20 mouse cellular contexts compared by ENCODE assay signal in genomic region chr11:55473219-55473618, GRCm38 (mm10). TPM values are rescaled to one million over a fixed set of nuclear protein-coding genes. Genes with fewer than 3 reads are reported as not detected.
DNase-seq lines count a peak whose midpoint lies in the region; ATAC-seq and TF ChIP-seq lines count a peak whose summit lies in the region.
"Had no signal": no experiment of that assay in that cellular context is flagged by ENCODE, and none has a peak within 500 bp of the region (broad histone marks: within the 10 kb centered on the region; RNA-seq: fewer than 3 reads in every experiment).

No protein-coding gene starts in this region.

- H3K36me3 ChIP-seq in embryonic facial prominence, embryonic 14.5 days (ENCODE audit: control insufficient read depth, insufficient read depth, low read length), result peaks cover 37% of the 10 kb centered on the region
- H3K36me3 ChIP-seq in embryonic facial prominence, embryonic 10.5 days (replicated peaks), result peaks cover 69% of the 10 kb centered on the region
- H3K36me3 ChIP-seq in heart, embryonic 14.5 days (ENCODE audit: control insufficient read depth, insufficient read depth, low read length), result peaks cover 28% of the 10 kb centered on the region
- peaks cover 34% of the 10 kb centered on the region for H3K36me3 ChIP-seq in heart, embryonic 10.5 days
- peaks cover 19% of the 10 kb centered on the region for H3K36me3 ChIP-seq in liver, embryonic 14.5 days (replicated peaks; ENCODE audit: control insufficient read depth, insufficient read depth, low read depth)

- H3K4me3 ChIP-seq in embryonic facial prominence, embryonic 14.5 days (ENCODE audit: low read depth, low read length), result no peak overlapping the region
- no peak overlapping the region for H3K4me3 ChIP-seq in embryonic facial prominence, embryonic 10.5 days
- no peak overlapping the region for H3K4me3 ChIP-seq in heart, embryonic 14.5 days (ENCODE audit: control insufficient read depth in 1 of 2, insufficient read depth in 1 of 2, low read depth in 1 of 2, low read length in 2 of 2)
- no peak overlapping the region for H3K4me3 ChIP-seq in heart, embryonic 10.5 days
- peak overlapping the region; percentile 12; the same call in 1 of the 2 replicates for H3K4me3 ChIP-seq in bone marrow macrophage, adult 2 months (ENCODE audit: insufficient read depth, low read length)
- H3K4me3 ChIP-seq in liver, embryonic 14.5 days (ENCODE audit: insufficient read depth in 1 of 2, low read depth in 2 of 2, low read length in 2 of 2), result no peak overlapping the region; a peak in 1 of 4 replicates
- H3K4me3 ChIP-seq: erythroblast, embryonic 14.5 days; forebrain, embryonic 15.5 days; limb, embryonic 15.5 days; neural tube, embryonic 12.5 days had no signal

- no peaks in the 10 kb centered on the region for H3K27me3 ChIP-seq in embryonic facial prominence, embryonic 14.5 days (replicated peaks; ENCODE audit: control insufficient read depth, insufficient read depth, low read length)
- no peaks in the 10 kb centered on the region for H3K27me3 ChIP-seq in embryonic facial prominence, embryonic 10.5 days (replicated peaks; ENCODE audit: low read depth, poor library complexity, severe bottlenecking)
- H3K27me3 ChIP-seq in heart, embryonic 14.5 days (ENCODE audit: control insufficient read depth, insufficient read depth, low read length), result no peaks in the 10 kb centered on the region
- H3K27me3 ChIP-seq in heart, embryonic 10.5 days (ENCODE audit: insufficient read depth, poor library complexity, severe bottlenecking), result no peaks in the 10 kb centered on the region
- H3K27me3 ChIP-seq in liver, embryonic 14.5 days (ENCODE audit: control insufficient read depth, insufficient read depth, low read length), result no peaks in the 10 kb centered on the region
- H3K27me3 ChIP-seq: forebrain, embryonic 15.5 days; limb, embryonic 15.5 days; neural tube, embryonic 12.5 days had no signal

- no peaks in the 10 kb centered on the region for H3K9me3 ChIP-seq in embryonic facial prominence, embryonic 14.5 days (ENCODE audit: control insufficient read depth, low read length)
- no peaks in the 10 kb centered on the region for H3K9me3 ChIP-seq in embryonic facial prominence, embryonic 10.5 days
- no peaks in the 10 kb centered on the region for H3K9me3 ChIP-seq in heart, embryonic 14.5 days (ENCODE audit: control insufficient read depth, low read length)
- no peaks in the 10 kb centered on the region for H3K9me3 ChIP-seq in heart, embryonic 10.5 days
- no peaks in the 10 kb centered on the region for H3K9me3 ChIP-seq in liver, embryonic 14.5 days (ENCODE audit: control insufficient read depth, low read length)
- H3K9me3 ChIP-seq: forebrain, embryonic 15.5 days; limb, embryonic 15.5 days; neural tube, embryonic 12.5 days had no signal

- no peak for ATAC-seq in embryonic facial prominence, embryonic 14.5 days (ENCODE audit: low read depth)
- no peak for ATAC-seq in heart, embryonic 14.5 days (ENCODE audit: insufficient number of reproducible peaks, insufficient read depth, low FRiP score, low read depth)
- no peak for ATAC-seq in liver, embryonic 14.5 days (ENCODE audit: insufficient read depth)
- ATAC-seq: forebrain, embryonic 15.5 days had no signal

- H3K27ac ChIP-seq in embryonic facial prominence, embryonic 14.5 days (replicated peaks; ENCODE audit: low read depth, low read length), result no peak overlapping the region
- no peak overlapping the region for H3K27ac ChIP-seq in embryonic facial prominence, embryonic 10.5 days (replicated peaks)
- H3K27ac ChIP-seq in heart, embryonic 14.5 days (replicated peaks in 1 of 2; ENCODE audit: control insufficient read depth in 1 of 2, insufficient read depth in 1 of 2, low read depth in 2 of 2, low read length in 2 of 2), result peak overlapping the region in 1 of 2 experiments; percentile 28; a peak in 1 of 4 replicates
- H3K27ac ChIP-seq in heart, embryonic 10.5 days, result no peak overlapping the region
- no peak overlapping the region for H3K27ac ChIP-seq in bone marrow macrophage, adult 2 months (ENCODE audit: insufficient read depth, low read depth, low read length)
- H3K27ac ChIP-seq in liver, embryonic 14.5 days, result no peak overlapping the region; the same call in 1 of the 2 replicates
- H3K27ac ChIP-seq: forebrain, embryonic 15.5 days; hindbrain, embryonic 14.5 days; limb, embryonic 15.5 days; macrophage; neural tube, embryonic 12.5 days had no signal

- WGBS in embryonic facial prominence, embryonic 14.5 days, result 75% methylated on average over 3 of the region's 3 CpGs
- 94% methylated on average over 3 of the region's 3 CpGs for WGBS in embryonic facial prominence, embryonic 10.5 days
- WGBS in heart, embryonic 14.5 days, result 45% methylated on average over 3 of the region's 3 CpGs
- 66% methylated on average over 3 of the region's 3 CpGs for WGBS in heart, embryonic 10.5 days
- 51% methylated on average over 3 of the region's 3 CpGs for WGBS in liver, embryonic 14.5 days (ENCODE audit: insufficient replicate concordance)

- no peak for TF ChIP-seq EP300 in liver, embryonic 14.5 days (IDR thresholded peaks at IDR 0.05; ENCODE audit: low read depth)

- TF ChIP-seq CTCF in bone marrow macrophage, adult 2 months (IDR thresholded peaks at IDR 0.05; ENCODE audit: low read depth, low read length), result no peak
- TF ChIP-seq CTCF in liver, embryonic 14.5 days (IDR thresholded peaks at IDR 0.05; ENCODE audit: low read depth), result no peak

- TF ChIP-seq POLR2A in bone marrow macrophage, adult 2 months (IDR thresholded peaks at IDR 0.05; ENCODE audit: borderline replicate concordance, low read depth, low read length), result no peak

- H3K9ac ChIP-seq in embryonic facial prominence, embryonic 14.5 days (ENCODE audit: low read depth, low read length), result no peak overlapping the region
- H3K9ac ChIP-seq in heart, embryonic 14.5 days (ENCODE audit: low read length), result no peak overlapping the region
- H3K9ac ChIP-seq in liver, embryonic 14.5 days (replicated peaks), result no peak overlapping the region; the same call in 1 of the 2 replicates
- H3K9ac ChIP-seq: forebrain, embryonic 15.5 days; hindbrain, embryonic 14.5 days; limb, embryonic 15.5 days; neural tube, embryonic 12.5 days had no signal

- DNase-seq in embryonic facial prominence, embryonic 14.5 days (ENCODE audit: low spot score), result no peak
- DNase-seq in embryonic facial prominence, embryonic 10.5 days (ENCODE audit: low spot score), result no peak
- DNase-seq in heart, embryonic 10.5 days (ENCODE audit: low spot score), result no peak
- DNase-seq in liver, embryonic 14.5 days (ENCODE audit: low read depth in 3 of 3, low spot score in 3 of 3), result no peak
- no peak for DNase-seq in right cerebral cortex, postnatal 25 days
- DNase-seq in thymus, postnatal 4 days, result no peak
- DNase-seq: cerebellum, adult 8-10 months; gastrocnemius, postnatal 25 days; kidney, adult 11 months; kidney, postnatal 25 days; thymus, postnatal 25 days had no signal

- peaks cover 11% of the 10 kb centered on the region for H3K4me1 ChIP-seq in embryonic facial prominence, embryonic 14.5 days (ENCODE audit: control insufficient read depth, insufficient read depth, low read length)
- H3K4me1 ChIP-seq in embryonic facial prominence, embryonic 10.5 days, result peaks cover 18% of the 10 kb centered on the region
- peaks cover 6 to 33% of the 10 kb centered on the region in 2 experiments for H3K4me1 ChIP-seq in heart, embryonic 14.5 days (ENCODE audit: control insufficient read depth in 2 of 2, insufficient read depth in 2 of 2, low read length in 2 of 2)
- peaks cover 27% of the 10 kb centered on the region for H3K4me1 ChIP-seq in heart, embryonic 10.5 days
- H3K4me1 ChIP-seq in bone marrow macrophage, adult 2 months (ENCODE audit: control insufficient read depth, insufficient read depth, low read length), result peaks cover 22% of the 10 kb centered on the region
- peaks cover 13 to 32% of the 10 kb centered on the region in 2 experiments for H3K4me1 ChIP-seq in liver, embryonic 14.5 days (replicated peaks; ENCODE audit: control insufficient read depth in 2 of 2, insufficient read depth in 2 of 2, low read length in 1 of 2)

- 0 out of 2 replicates have a peak overlapping the region, but pooled peaks have one; percentile 7 for H3K4me2 ChIP-seq in embryonic facial prominence, embryonic 14.5 days (ENCODE audit: low read depth, low read length)
- H3K4me2 ChIP-seq in heart, embryonic 14.5 days (ENCODE audit: low read length), result peak overlapping the region; percentile 30
- peak overlapping the region; percentile 98 for H3K4me2 ChIP-seq in liver, embryonic 14.5 days (ENCODE audit: low read depth)
- H3K4me2 ChIP-seq: forebrain, embryonic 15.5 days; hindbrain, embryonic 14.5 days; limb, embryonic 15.5 days; midbrain, embryonic 11.5 days; neural tube, embryonic 12.5 days had no signal

RNA-seq across cellular contexts. Expression of gene G3bp1, which starts 3.7 kb away (rescaled TPM):
- polyA plus RNA-seq in embryonic facial prominence, embryonic 14.5 days (2014; fragmentation: Nextera tagmentation; extraction: Ambion mirVana), result 147 and 171 TPM in 2 replicates
- 282 and 290 TPM in 2 replicates for polyA plus RNA-seq in embryonic facial prominence, embryonic 10.5 days (2016; fragmentation: Nextera tagmentation; extraction: Ambion mirVana)
- 103 and 104 TPM in 2 replicates for polyA plus RNA-seq in heart, embryonic 14.5 days (2014; fragmentation: Nextera tagmentation; extraction: Ambion mirVana)
- polyA plus RNA-seq in heart, embryonic 10.5 days (2016; fragmentation: Nextera tagmentation; extraction: Ambion mirVana), result 164 and 188 TPM in 2 replicates
- polyA plus RNA-seq in bone marrow macrophage, adult 2 months (2012; ENCODE audit: insufficient read depth, insufficient read length, missing spikeins), result 29.4 and 32.0 TPM in 2 replicates
- 23.3 and 27.7 TPM in 2 replicates for polyA plus RNA-seq in liver, embryonic 14.5 days (2012; rRNA removed)
- polyA plus RNA-seq in liver, embryonic 14.5 days (2014; fragmentation: Nextera tagmentation; extraction: Ambion mirVana), result 58.4 and 66.4 TPM in 2 replicates

RNA-seq across cellular contexts. Expression of gene Atox1, which starts 12.2 kb away (rescaled TPM):
- 409 and 416 TPM in 2 replicates for polyA plus RNA-seq in embryonic facial prominence, embryonic 14.5 days (2014; fragmentation: Nextera tagmentation; extraction: Ambion mirVana)
- polyA plus RNA-seq in embryonic facial prominence, embryonic 10.5 days (2016; fragmentation: Nextera tagmentation; extraction: Ambion mirVana), result 266 and 285 TPM in 2 replicates
- 311 and 354 TPM in 2 replicates for polyA plus RNA-seq in heart, embryonic 14.5 days (2014; fragmentation: Nextera tagmentation; extraction: Ambion mirVana)
- polyA plus RNA-seq in heart, embryonic 10.5 days (2016; fragmentation: Nextera tagmentation; extraction: Ambion mirVana), result 269 and 273 TPM in 2 replicates
- polyA plus RNA-seq in bone marrow macrophage, adult 2 months (2012; ENCODE audit: insufficient read depth, insufficient read length, missing spikeins), result 363 and 383 TPM in 2 replicates
- polyA plus RNA-seq in liver, embryonic 14.5 days (2012; rRNA removed), result 97.4 and 120 TPM in 2 replicates
- 198 and 209 TPM in 2 replicates for polyA plus RNA-seq in liver, embryonic 14.5 days (2014; fragmentation: Nextera tagmentation; extraction: Ambion mirVana)

RNA-seq across cellular contexts. Expression of gene Sparc, which starts 50.2 kb away (rescaled TPM):
- 2,713 and 3,340 TPM in 2 replicates for polyA plus RNA-seq in embryonic facial prominence, embryonic 14.5 days (2014; fragmentation: Nextera tagmentation; extraction: Ambion mirVana)
- polyA plus RNA-seq in embryonic facial prominence, embryonic 10.5 days (2016; fragmentation: Nextera tagmentation; extraction: Ambion mirVana), result 269 and 310 TPM in 2 replicates
- 1,748 and 1,849 TPM in 2 replicates for polyA plus RNA-seq in heart, embryonic 14.5 days (2014; fragmentation: Nextera tagmentation; extraction: Ambion mirVana)
- polyA plus RNA-seq in heart, embryonic 10.5 days (2016; fragmentation: Nextera tagmentation; extraction: Ambion mirVana), result 995 and 1,097 TPM in 2 replicates
- 18.5 and 22.0 TPM in 2 replicates for polyA plus RNA-seq in bone marrow macrophage, adult 2 months (2012; ENCODE audit: insufficient read depth, insufficient read length, missing spikeins)
- 47.5 and 64.9 TPM in 2 replicates for polyA plus RNA-seq in liver, embryonic 14.5 days (2012; rRNA removed)
- polyA plus RNA-seq in liver, embryonic 14.5 days (2014; fragmentation: Nextera tagmentation; extraction: Ambion mirVana), result 88.2 and 91.2 TPM in 2 replicates

Comparison
In these comparisons a context has a peak if more than half of its experiments do, and no peak if none do; other contexts are left out.
1. H3K4me2 ChIP-seq: peak in every context shown above with its lines; median percentile 98 in liver, embryonic 14.5 days; 30 in heart, embryonic 14.5 days; 7 in embryonic facial prominence, embryonic 14.5 days.